ENCODE assay signal across 8 mouse cellular contexts in genomic region chr1:34511027-34511426, GRCm38 (mm10). TPM values are rescaled to one million over a fixed set of nuclear protein-coding genes. Genes with fewer than 3 reads are reported as not detected.
DNase-seq lines count a peak whose midpoint lies in the region; ATAC-seq and TF ChIP-seq lines count a peak whose summit lies in the region.

No protein-coding gene starts in this region.

- DNase-seq in midbrain, embryonic 10.5 days (ENCODE audit: low spot score), result peak; percentile 59
- DNase-seq in c-Kit-positive CD71-positive TER-119-positive erythroid progenitor cells, embryonic 14.5 days (ENCODE audit: low spot score), result peak; percentile 16
- DNase-seq in forebrain, embryonic 14.5 days (ENCODE audit: low spot score), result peak; percentile 46
- peak; percentile 81 for DNase-seq in induced T-regulatory cell, adult 2 months (ENCODE audit: low read depth)
- DNase-seq in limb, embryonic 14.5 days (ENCODE audit: low spot score), result peak; percentile 7
- DNase-seq in neural tube, embryonic 10.5 days (ENCODE audit: extremely low spot score, low spot score), result peak; percentile 66
- DNase-seq in thymus, adult 18-20 months, result peak; percentile 15 to 36

- no peaks in the 10 kb centered on the region; the same call in 1 of the 2 replicates for H3K9me3 ChIP-seq in midbrain, embryonic 10.5 days (replicated peaks)
- no peaks in the 10 kb centered on the region for H3K9me3 ChIP-seq in midbrain, embryonic 15.5 days
- H3K9me3 ChIP-seq in forebrain, embryonic 14.5 days (replicated peaks; ENCODE audit: control insufficient read depth, low read length), result no peaks in the 10 kb centered on the region
- H3K9me3 ChIP-seq in limb, embryonic 14.5 days (ENCODE audit: control insufficient read depth, low read length), result no peaks in the 10 kb centered on the region

- no peak overlapping the region for H3K27ac ChIP-seq in midbrain, embryonic 10.5 days (replicated peaks)
- no peak overlapping the region for H3K27ac ChIP-seq in midbrain, embryonic 15.5 days
- H3K27ac ChIP-seq in forebrain, embryonic 14.5 days (ENCODE audit: low read depth, low read length), result no peak overlapping the region
- H3K27ac ChIP-seq in limb, embryonic 14.5 days (replicated peaks; ENCODE audit: low read depth, low read length), result no peak overlapping the region

- peaks cover 12% of the 10 kb centered on the region for H3K4me1 ChIP-seq in midbrain, embryonic 10.5 days
- H3K4me1 ChIP-seq in midbrain, embryonic 15.5 days, result no peaks in the 10 kb centered on the region; the same call in 1 of the 2 replicates
- no peaks in the 10 kb centered on the region for H3K4me1 ChIP-seq in forebrain, embryonic 14.5 days (ENCODE audit: control insufficient read depth, insufficient read depth, low read length)
- peaks cover 4% of the 10 kb centered on the region; the same call in 1 of the 2 replicates for H3K4me1 ChIP-seq in limb, embryonic 14.5 days (ENCODE audit: control insufficient read depth, insufficient read depth, low read length)

- no peaks in the 10 kb centered on the region for H3K36me3 ChIP-seq in midbrain, embryonic 10.5 days
- no peaks in the 10 kb centered on the region for H3K36me3 ChIP-seq in midbrain, embryonic 15.5 days (replicated peaks)
- no peaks in the 10 kb centered on the region for H3K36me3 ChIP-seq in forebrain, embryonic 14.5 days (ENCODE audit: control insufficient read depth, insufficient read depth, low read length)
- H3K36me3 ChIP-seq in limb, embryonic 14.5 days (ENCODE audit: control insufficient read depth, insufficient read depth, low read length), result no peaks in the 10 kb centered on the region

- no peak for TF ChIP-seq POLR2A in limb, embryonic 14.5 days (IDR thresholded peaks at IDR 0.05; ENCODE audit: borderline replicate concordance, extremely low read depth, insufficient read depth, insufficient read length)

- 9% methylated on average over 3 of the region's 3 CpGs for WGBS in midbrain, embryonic 10.5 days
- 1% methylated on average over 3 of the region's 3 CpGs for WGBS in midbrain, embryonic 15.5 days
- WGBS in forebrain, embryonic 14.5 days, result 7% methylated on average over 3 of the region's 3 CpGs
- WGBS in limb, embryonic 14.5 days, result 5% methylated on average over 3 of the region's 3 CpGs

- no peak for ATAC-seq in midbrain, embryonic 15.5 days (replicated peaks)
- peak; percentile 46; the same call in 1 of the 2 replicates for ATAC-seq in forebrain, embryonic 14.5 days
- no peak for ATAC-seq in limb, embryonic 14.5 days (ENCODE audit: low FRiP score, low read depth)

- H3K9ac ChIP-seq in midbrain, embryonic 15.5 days, result no peak overlapping the region
- H3K9ac ChIP-seq in forebrain, embryonic 14.5 days (ENCODE audit: low read length), result no peak overlapping the region
- no peak overlapping the region for H3K9ac ChIP-seq in limb, embryonic 14.5 days (ENCODE audit: low read depth, low read length, severe bottlenecking)

- H3K4me3 ChIP-seq in midbrain, embryonic 10.5 days, result peak overlapping the region; percentile 20; the same call in 1 of the 2 replicates
- no peak overlapping the region for H3K4me3 ChIP-seq in midbrain, embryonic 15.5 days
- H3K4me3 ChIP-seq in forebrain, embryonic 14.5 days (ENCODE audit: low read depth, low read length), result no peak overlapping the region
- no peak overlapping the region for H3K4me3 ChIP-seq in limb, embryonic 14.5 days (replicated peaks; ENCODE audit: low read length)

- no peaks in the 10 kb centered on the region for H3K27me3 ChIP-seq in midbrain, embryonic 10.5 days (ENCODE audit: low read depth, poor library complexity, severe bottlenecking)
- no peaks in the 10 kb centered on the region for H3K27me3 ChIP-seq in midbrain, embryonic 15.5 days (replicated peaks)
- H3K27me3 ChIP-seq in forebrain, embryonic 14.5 days (replicated peaks; ENCODE audit: control insufficient read depth, insufficient read depth, low read length), result no peaks in the 10 kb centered on the region
- no peaks in the 10 kb centered on the region for H3K27me3 ChIP-seq in limb, embryonic 14.5 days (ENCODE audit: control insufficient read depth, insufficient read depth, low read length)

- H3K4me2 ChIP-seq in midbrain, embryonic 15.5 days, result no peak overlapping the region
- no peak overlapping the region for H3K4me2 ChIP-seq in forebrain, embryonic 14.5 days (ENCODE audit: low read length)
- H3K4me2 ChIP-seq in limb, embryonic 14.5 days (replicated peaks; ENCODE audit: low read depth, low read length, severe bottlenecking), result no peak overlapping the region

RNA-seq across cellular contexts. Expression of gene Prss39, which starts 12.8 kb away (rescaled TPM):
- polyA plus RNA-seq in midbrain, embryonic 10.5 days (2016; fragmentation: Nextera tagmentation; extraction: Ambion mirVana), result not detected in 2 replicates
- polyA plus RNA-seq in midbrain, embryonic 15.5 days (2015; fragmentation: Nextera tagmentation; extraction: Ambion mirVana), result not detected in 2 replicates
- polyA plus RNA-seq in forebrain, embryonic 14.5 days (2014; fragmentation: Nextera tagmentation; extraction: Ambion mirVana), result not detected in 2 replicates
- not detected in 2 replicates for polyA plus RNA-seq in limb, embryonic 14.5 days (2012; rRNA removed)
- not detected in 2 replicates for polyA plus RNA-seq in limb, embryonic 14.5 days (2014; fragmentation: Nextera tagmentation; extraction: Ambion mirVana)

RNA-seq across cellular contexts. Expression of gene Cfc1, which starts 24.4 kb away (rescaled TPM):
- polyA plus RNA-seq in midbrain, embryonic 10.5 days (2016; fragmentation: Nextera tagmentation; extraction: Ambion mirVana), result not detected in 2 replicates
- 0.19 and 0.22 TPM in 2 replicates for polyA plus RNA-seq in midbrain, embryonic 15.5 days (2015; fragmentation: Nextera tagmentation; extraction: Ambion mirVana)
- polyA plus RNA-seq in forebrain, embryonic 14.5 days (2014; fragmentation: Nextera tagmentation; extraction: Ambion mirVana), result 0.17 TPM in 1 of 2 replicates, not detected in the other
- 0.09 and 0.40 TPM in 2 replicates for polyA plus RNA-seq in limb, embryonic 14.5 days (2012; rRNA removed)
- 0.77 and 1.0 TPM in 2 replicates for polyA plus RNA-seq in limb, embryonic 14.5 days (2014; fragmentation: Nextera tagmentation; extraction: Ambion mirVana)

RNA-seq across cellular contexts. Expression of gene Prss40, which starts 49.7 kb away (rescaled TPM):
- not detected in 2 replicates for polyA plus RNA-seq in midbrain, embryonic 10.5 days (2016; fragmentation: Nextera tagmentation; extraction: Ambion mirVana)
- polyA plus RNA-seq in midbrain, embryonic 15.5 days (2015; fragmentation: Nextera tagmentation; extraction: Ambion mirVana), result 0.14 TPM in 1 of 2 replicates, not detected in the other
- polyA plus RNA-seq in forebrain, embryonic 14.5 days (2014; fragmentation: Nextera tagmentation; extraction: Ambion mirVana), result not detected in 2 replicates
- not detected in 2 replicates for polyA plus RNA-seq in limb, embryonic 14.5 days (2012; rRNA removed)
- polyA plus RNA-seq in limb, embryonic 14.5 days (2014; fragmentation: Nextera tagmentation; extraction: Ambion mirVana), result 0.12 TPM in 1 of 2 replicates, not detected in the other

RNA-seq across cellular contexts. Expression of gene Ptpn18, which starts 51.5 kb away (rescaled TPM):
- polyA plus RNA-seq in midbrain, embryonic 10.5 days (2016; fragmentation: Nextera tagmentation; extraction: Ambion mirVana), result 6.1 and 7.3 TPM in 2 replicates
- polyA plus RNA-seq in midbrain, embryonic 15.5 days (2015; fragmentation: Nextera tagmentation; extraction: Ambion mirVana), result 4.8 and 7.1 TPM in 2 replicates
- polyA plus RNA-seq in forebrain, embryonic 14.5 days (2014; fragmentation: Nextera tagmentation; extraction: Ambion mirVana), result 7.1 TPM in 2 replicates
- polyA plus RNA-seq in limb, embryonic 14.5 days (2012; rRNA removed), result 28.6 and 35.4 TPM in 2 replicates
- 20.6 and 21.7 TPM in 2 replicates for polyA plus RNA-seq in limb, embryonic 14.5 days (2014; fragmentation: Nextera tagmentation; extraction: Ambion mirVana)

Comparison
In these comparisons a context has a peak if more than half of its experiments do, and no peak if none do; other contexts are left out.
1. DNase-seq: peak in every context shown above with its lines; median percentile 81 in induced T-regulatory cell, adult 2 months; 66 in neural tube, embryonic 10.5 days; 59 in midbrain, embryonic 10.5 days; 46 in forebrain, embryonic 14.5 days; 26 in thymus, adult 18-20 months; 16 in c-Kit-positive CD71-positive TER-119-positive erythroid progenitor cells, embryonic 14.5 days; 7 in limb, embryonic 14.5 days.